9 mouse cellular contexts compared by ENCODE assay signal in the genomic region with DNA sequence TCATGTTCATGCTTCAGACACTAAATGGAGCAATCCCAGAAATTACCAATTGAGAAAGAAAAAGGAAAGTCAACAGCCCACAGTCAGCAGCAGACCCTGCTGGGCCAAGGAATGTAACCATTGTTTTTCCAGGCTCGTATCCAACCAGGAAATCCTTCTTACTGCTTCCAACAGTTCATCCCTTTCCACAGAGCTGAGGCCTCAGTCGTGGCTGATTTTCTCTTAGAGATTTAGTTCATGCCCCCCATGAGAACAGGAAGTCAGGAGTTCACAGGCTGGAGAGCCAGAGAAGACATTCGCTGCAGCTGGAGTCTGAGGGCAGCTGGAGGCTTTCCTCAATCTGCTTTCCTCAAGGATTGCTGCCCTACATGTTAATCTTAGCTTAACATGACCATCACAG. TPM values are rescaled to one million over a fixed set of nuclear protein-coding genes. Genes with fewer than 3 reads are reported as not detected.
DNase-seq lines count a peak whose midpoint lies in the region; ATAC-seq and TF ChIP-seq lines count a peak whose summit lies in the region.
"Had no signal": no experiment of that assay in that cellular context is flagged by ENCODE, and none has a peak within 500 bp of the region (broad histone marks: within the 10 kb centered on the region; RNA-seq: fewer than 3 reads in every experiment).

No protein-coding gene starts in this region.

- DNase-seq in spleen, adult 2 months (ENCODE audit: low read depth in 1 of 2, low spot score in 2 of 2): no peak
- DNase-seq in spleen, adult 18-20 months: no peak
- peak; percentile 60 to 89 for DNase-seq in kidney, postnatal 36 days
- DNase-seq in testis, postnatal 14 days (ENCODE audit: low spot score): peak; percentile 27
- no peak for DNase-seq in urinary bladder, postnatal 4 days (ENCODE audit: low spot score in 2 of 2)
- no peak for DNase-seq in right cerebral cortex, postnatal 25 days
- DNase-seq in urinary bladder, postnatal 14 days (ENCODE audit: low spot score): no peak

- peaks cover 22% of the 10 kb centered on the region; the same call in 1 of the 2 replicates for H3K4me1 ChIP-seq in spleen, adult 2 months (ENCODE audit: control insufficient read depth, insufficient read depth, insufficient read length)
- peaks cover 11% of the 10 kb centered on the region; the same call in 1 of the 2 replicates for H3K4me1 ChIP-seq in heart, embryonic 11.5 days (ENCODE audit: control insufficient read depth, insufficient read depth, low read length)

- no peaks in the 10 kb centered on the region for H3K36me3 ChIP-seq in spleen, adult 2 months (ENCODE audit: control insufficient read depth, insufficient read depth, low read length)
- no peaks in the 10 kb centered on the region for H3K36me3 ChIP-seq in heart, embryonic 11.5 days (ENCODE audit: control insufficient read depth, insufficient read depth, low read length)

- no peak for TF ChIP-seq CTCF in spleen, adult 2 months (IDR thresholded peaks at IDR 0.05; ENCODE audit: extremely low read depth, insufficient read depth, insufficient read length, insufficient replicate concordance)

- WGBS in spleen, adult 2 months: 40% methylated on average over 3 of the region's 3 CpGs
- WGBS in heart, embryonic 11.5 days (ENCODE audit: insufficient replicate concordance): 28% methylated on average over 3 of the region's 3 CpGs

- H3K4me2 ChIP-seq in heart, embryonic 11.5 days: 0 out of 2 replicates have a peak overlapping the region, but pooled peaks have one; percentile 18

- no peak overlapping the region for H3K4me3 ChIP-seq in spleen, adult 2 months (ENCODE audit: extremely low read depth, insufficient read depth, insufficient read length)
- H3K4me3 ChIP-seq in heart, embryonic 11.5 days (ENCODE audit: low read depth, low read length): no peak overlapping the region

- H3K27ac ChIP-seq in spleen, adult 2 months (ENCODE audit: insufficient read depth, low read length): 0 out of 2 replicates have a peak overlapping the region, but pooled peaks have one; percentile 10
- H3K27ac ChIP-seq in heart, embryonic 11.5 days (ENCODE audit: low read depth, low read length): peak overlapping the region; percentile 77

- ATAC-seq in heart, embryonic 11.5 days (replicated peaks; ENCODE audit: insufficient number of reproducible peaks, low FRiP score, low TSS enrichment): no peak; the same call in 1 of the 2 replicates
- ATAC-seq: activated CD4-positive, CD25-positive, alpha-beta regulatory T cell, adult 4 months had no signal

- TF ChIP-seq POLR2A in spleen, adult 2 months (IDR thresholded peaks at IDR 0.05; ENCODE audit: low read depth, low read length): no peak

- H3K9me3 ChIP-seq in heart, embryonic 11.5 days (replicated peaks; ENCODE audit: control insufficient read depth, low read length): no peaks in the 10 kb centered on the region

- no peak overlapping the region for H3K9ac ChIP-seq in heart, embryonic 11.5 days (ENCODE audit: low read depth, low read length)

- H3K27me3 ChIP-seq in spleen, adult 2 months (ENCODE audit: control insufficient read depth, insufficient read depth, low read length): no peaks in the 10 kb centered on the region
- H3K27me3 ChIP-seq in heart, embryonic 11.5 days (ENCODE audit: control insufficient read depth, insufficient read depth, low read length): no peaks in the 10 kb centered on the region

RNA-seq across cellular contexts. Expression of a gene that starts 9.1 kb away (rescaled TPM):
- 59.6 and 73.8 TPM in 2 replicates for polyA plus RNA-seq in spleen, adult 2 months (2012; rRNA removed)
- polyA plus RNA-seq in heart, embryonic 11.5 days (2014; fragmentation: Nextera tagmentation; extraction: Ambion mirVana): 53.9 and 55.6 TPM in 2 replicates

RNA-seq across cellular contexts. Expression of a gene that starts 28.0 kb away (rescaled TPM):
- polyA plus RNA-seq in spleen, adult 2 months (2012; rRNA removed): not detected in 2 replicates
- polyA plus RNA-seq in heart, embryonic 11.5 days (2014; fragmentation: Nextera tagmentation; extraction: Ambion mirVana): not detected in 2 replicates

RNA-seq across cellular contexts. Expression of a gene that starts 42.5 kb away (rescaled TPM):
- polyA plus RNA-seq in spleen, adult 2 months (2012; rRNA removed): 40.0 and 43.8 TPM in 2 replicates
- polyA plus RNA-seq in heart, embryonic 11.5 days (2014; fragmentation: Nextera tagmentation; extraction: Ambion mirVana): 38.6 and 46.9 TPM in 2 replicates

Comparison
In these comparisons a context has a peak if more than half of its experiments do, and no peak if none do; other contexts are left out.
1. DNase-seq: peak in kidney, postnatal 36 days (2 of 2) and testis, postnatal 14 days (single experiment); none in spleen, adult 2 months (0 of 2), spleen, adult 18-20 months (0 of 2), urinary bladder, postnatal 4 days (0 of 2), right cerebral cortex, postnatal 25 days (single experiment) and urinary bladder, postnatal 14 days (single experiment).